Mouse (Mus musculus) liver, adult 2 months (tissue): ENCODE results near the gene Chchd2. TPM values are rescaled to one million over a fixed set of nuclear protein-coding genes. Genes with fewer than 3 reads are reported as not detected.
A peak's percentile ranks its signal among the peaks of the same experiment; 100 is the strongest.

ENCODE experiments used
- DNase-seq: peaks from one replicate; pipeline ENCODE4 v3.0.0-alpha.2; 2011; ENCODE audit warnings: low read depth, low spot score; ENCODE audit errors: extremely low read depth
- H3K27ac ChIP-seq: fragments of 200-500 bp; replicated peaks from 2 replicates; pipeline ENCODE4 v1.5.1; 2012; ENCODE audit warnings: low read depth, mild to moderate bottlenecking, control low read depth, inconsistent platforms, low read length; ENCODE audit not compliant: insufficient read depth
- H3K27me3 ChIP-seq: fragments of 200-500 bp; 2 replicates; pipeline ENCODE4 v1.6.1; 2012; ENCODE audit warnings: mild to moderate bottlenecking, moderate library complexity, low read length, inconsistent platforms; ENCODE audit not compliant: control insufficient read depth, insufficient read depth
- H3K36me3 ChIP-seq: fragments of 200-500 bp; 2 replicates; pipeline ENCODE4 v1.6.1; 2012; ENCODE audit warnings: low read length, inconsistent platforms; ENCODE audit not compliant: control insufficient read depth, insufficient read depth
- H3K4me1 ChIP-seq: fragments of 200-500 bp; 2 replicates; pipeline ENCODE4 v1.6.1; 2011; ENCODE audit warnings: low read length; ENCODE audit not compliant: control insufficient read depth, insufficient read depth
- H3K4me3 ChIP-seq: fragments of 200-500 bp; 2 replicates; pipeline ENCODE4 v1.5.1; 2011; ENCODE audit warnings: low read depth, mild to moderate bottlenecking, control low read depth, low read length, moderate library complexity; ENCODE audit not compliant: insufficient read depth
- H3K79me2 ChIP-seq: fragments of 200-500 bp; 2 replicates; pipeline ENCODE4 v1.6.1; 2012; ENCODE audit warnings: inconsistent platforms, mild to moderate bottlenecking, low read length, moderate library complexity; ENCODE audit not compliant: control insufficient read depth, insufficient read depth
- H3K9ac ChIP-seq: fragments of 200-500 bp; 2 replicates; pipeline ENCODE4 v1.6.1; 2012; ENCODE audit warnings: low read depth, mild to moderate bottlenecking, control low read depth, inconsistent platforms, low read length
- CTCF ChIP-seq: fragments of 200-500 bp; IDR thresholded peaks from 2 replicates; pipeline ENCODE4 v1.5.1; 2011; ENCODE audit warnings: low read depth, low read length, control low read depth
- POLR2A ChIP-seq: fragments of 200-500 bp; IDR thresholded peaks from 2 replicates; pipeline ENCODE4 v1.6.1; 2011; ENCODE audit warnings: low read length, control low read depth; ENCODE audit not compliant: insufficient read depth; ENCODE audit errors: extremely low read depth
- WGBS: fragments of 180-500 bp; shearing (Covaris S2); methylation state at CpG from one replicate; pipeline ENCODE4 v1.1.7; 2018; 5-methylcytosine and 5-hydroxymethylcytosine counted together
- polyA plus RNA-seq: library from polyadenylated mRNA; depleted of rRNA; stranded (reverse); fragments of >200 nt; gene quantifications from 2 replicates; pipeline ENCODE4 v1.2.3, GENCODE M21; 2012; rRNA removed
- total RNA-seq: library from RNA; depleted of rRNA; stranded (reverse); fragments of >200 nt; gene quantifications from 2 replicates; pipeline ENCODE4 v1.2.3, GENCODE M21; 2014; rRNA removed

Chchd2 gene
- total and polyA plus RNA-seq, 2 experiments = 1,062 to 1,612 TPM

- peaks cover 17% of the 10 kb centered on the region for H3K36me3 ChIP-seq
- peak; percentile 90 for DNase-seq
- H3K79me2 ChIP-seq = peaks cover 3% of the 10 kb centered on the region; the same call in 1 of the 2 replicates
- H3K4me1 ChIP-seq = no peaks in the 10 kb centered on the region
- no peaks in the 10 kb centered on the region for H3K27me3 ChIP-seq
- under 1% methylated on average over 22 of the region's 22 CpGs for WGBS
- H3K27ac ChIP-seq = peak within 1 kb of the TSS; percentile 39; the same call in 1 of the 2 replicates
- peak within 1 kb of the TSS; percentile 70 for H3K4me3 ChIP-seq
- H3K9ac ChIP-seq = peak within 1 kb of the TSS; percentile 84
- TF ChIP-seq CTCF = 0 out of 2 replicates have a peak, but pooled peaks have one; percentile 18
- TF ChIP-seq POLR2A = peak; percentile 83
Measured at GRCm38 (mm10) chr5:129846752-129847557, 40.3 kb downstream of the Chchd2 start, which contains the start of gene Sumf2. Gene Sumf2 (plus strand): TSS chr5:129846986.

GRCm38 (mm10) chr5:129844848-129845247 is 42.4 kb downstream of the Chchd2 start:
- Histone ChIP-seq H3K27me3 (no peaks in the 10 kb centered on the region), H3K4me3 (no peak overlapping the region), H3K27ac (no peak overlapping the region), H3K79me2 (peaks cover 3% of the 10 kb centered on the region; the same call in 1 of the 2 replicates), H3K36me3 (peaks cover 17% of the 10 kb centered on the region), H3K4me1 (no peaks in the 10 kb centered on the region), H3K9ac (no peak overlapping the region)
- DNase-seq = peak; percentile 51
- 38% methylated on average over 5 of the region's 5 CpGs for WGBS
- TF ChIP-seq POLR2A (no peak), CTCF (no peak)

Other genes starting within 250 kb of the Chchd2 start
- gene Zfp11, start 217.4 kb downstream of the Chchd2 start, total RNA-seq = 0.74 TPM in 2 replicates
- gene Zfp11, start 217.4 kb downstream of the Chchd2 start, polyA plus RNA-seq = 0.58 and 0.61 TPM in 2 replicates
- gene Sept14, start 179.0 kb downstream of the Chchd2 start, total RNA-seq = not detected in 2 replicates
- not detected in 2 replicates for gene Sept14, start 179.0 kb downstream of the Chchd2 start, polyA plus RNA-seq
- gene Mrps17, start 172.0 kb downstream of the Chchd2 start, total RNA-seq = 55.5 and 60.8 TPM in 2 replicates
- gene Mrps17, start 172.0 kb downstream of the Chchd2 start, polyA plus RNA-seq = 78.0 and 94.6 TPM in 2 replicates
- 15.0 and 15.2 TPM in 2 replicates for gene Nipsnap2, start 162.4 kb downstream of the Chchd2 start, total RNA-seq
- 10.8 and 15.0 TPM in 2 replicates for gene Nipsnap2, start 162.4 kb downstream of the Chchd2 start, polyA plus RNA-seq
- gene Psph, start 100.0 kb downstream of the Chchd2 start, total RNA-seq = 4.1 and 9.8 TPM in 2 replicates
- gene Psph, start 100.0 kb downstream of the Chchd2 start, polyA plus RNA-seq = 8.3 and 11.0 TPM in 2 replicates
- 5.8 and 6.0 TPM in 2 replicates for gene Sumf2, start 40.5 kb downstream of the Chchd2 start, total RNA-seq
- 8.9 and 10.2 TPM in 2 replicates for gene Sumf2, start 40.5 kb downstream of the Chchd2 start, polyA plus RNA-seq
- gene Zbed5, start 8.3 kb upstream of the Chchd2 start, total RNA-seq = 5.1 and 5.8 TPM in 2 replicates
- gene Zbed5, start 8.3 kb upstream of the Chchd2 start, polyA plus RNA-seq = 0.62 TPM in 2 replicates
- 0.13 and 0.28 TPM in 2 replicates for gene Phkg1, start 11.1 kb upstream of the Chchd2 start, total RNA-seq
- gene Phkg1, start 11.1 kb upstream of the Chchd2 start, polyA plus RNA-seq = 0.07 and 0.15 TPM in 2 replicates
- gene Nupr1l, start 21.1 kb upstream of the Chchd2 start, total RNA-seq = 0.54 and 2.2 TPM in 2 replicates
- gene Nupr1l, start 21.1 kb upstream of the Chchd2 start, polyA plus RNA-seq = 1.2 and 2.2 TPM in 2 replicates
- gene Vkorc1l1, start 54.5 kb upstream of the Chchd2 start, total RNA-seq = 20.3 and 24.3 TPM in 2 replicates
- gene Vkorc1l1, start 54.5 kb upstream of the Chchd2 start, polyA plus RNA-seq = 14.4 and 14.6 TPM in 2 replicates
- 13.6 and 21.1 TPM in 2 replicates for gene Gusb, start 115.6 kb upstream of the Chchd2 start, total RNA-seq
- 17.6 and 18.6 TPM in 2 replicates for gene Gusb, start 115.6 kb upstream of the Chchd2 start, polyA plus RNA-seq
- 683 and 898 TPM in 2 replicates for gene Asl, start 141.8 kb upstream of the Chchd2 start, total RNA-seq
- gene Asl, start 141.8 kb upstream of the Chchd2 start, polyA plus RNA-seq = 622 and 696 TPM in 2 replicates
- gene Crcp, start 141.8 kb upstream of the Chchd2 start, total RNA-seq = 27.8 and 33.6 TPM in 2 replicates
- 11.8 and 14.7 TPM in 2 replicates for gene Crcp, start 141.8 kb upstream of the Chchd2 start, polyA plus RNA-seq
- gene Tpst1, start 185.9 kb upstream of the Chchd2 start, total RNA-seq = 15.6 and 20.1 TPM in 2 replicates
- 9.3 and 10.8 TPM in 2 replicates for gene Tpst1, start 185.9 kb upstream of the Chchd2 start, polyA plus RNA-seq